Mouse (Mus musculus) cortical plate, adult 2 months (tissue): ENCODE data around the gene Retsat.

Source experiments
- CTCF ChIP-seq: fragments of 200-500 bp; IDR thresholded peaks from 2 replicates; pipeline ENCODE4 v1.5.1; 2011; ENCODE audit warnings: mild to moderate bottlenecking, control low read depth, low read length; ENCODE audit not compliant: insufficient read depth; ENCODE audit errors: extremely low read depth
- POLR2A ChIP-seq: fragments of 200-500 bp; IDR thresholded peaks from 2 replicates; pipeline ENCODE4 v1.6.1; 2011; ENCODE audit warnings: mild to moderate bottlenecking, low read length, control low read depth; ENCODE audit not compliant: insufficient read depth; ENCODE audit errors: extremely low read depth

GRCm38 (mm10) chr6:72597956-72598753 lies at the start of gene Retsat, which contains the start of gene Elmod3:
- TF ChIP-seq POLR2A (peak; percentile 73), CTCF (no peak)
